Mouse (Mus musculus) midbrain, embryonic 16.5 days (tissue): ENCODE results near the gene Plod1. TPM values are rescaled to one million over a fixed set of nuclear protein-coding genes. Genes with fewer than 3 reads are reported as not detected.

ENCODE experiments used
- ATAC-seq: fragments of 200-750 bp; cut with Nextera tagmentation; 2 replicates; pipeline ENCODE4 v1.8.0; 2017; ENCODE audit warnings: moderate TSS enrichment
- H3K27ac ChIP-seq: fragments of 300-500 bp; sonication (generic); 2 replicates; pipeline ENCODE4 v1.5.1; 2014; ENCODE audit warnings: mild to moderate bottlenecking, low read length, mixed read lengths
- H3K27me3 ChIP-seq: fragments of 300-500 bp; sonication (generic); 2 replicates; pipeline ENCODE4 v1.6.1; 2014; ENCODE audit warnings: low read depth, low read length, mixed read lengths; ENCODE audit not compliant: control insufficient read depth, insufficient read depth
- H3K36me3 ChIP-seq: fragments of 300-500 bp; sonication (generic); 2 replicates; pipeline ENCODE4 v1.6.1; 2014; ENCODE audit warnings: mild to moderate bottlenecking, low read length, moderate library complexity, mixed read lengths; ENCODE audit not compliant: control insufficient read depth, insufficient read depth
- H3K4me1 ChIP-seq: fragments of 300-500 bp; sonication (generic); 2 replicates; pipeline ENCODE4 v1.6.1; 2014; ENCODE audit warnings: mild to moderate bottlenecking, low read length, mixed read lengths; ENCODE audit not compliant: control insufficient read depth, insufficient read depth
- H3K4me2 ChIP-seq: fragments of 300-500 bp; sonication (generic); 2 replicates; pipeline ENCODE4 v1.6.1; 2014; ENCODE audit warnings: mild to moderate bottlenecking, low read length, mixed read lengths
- H3K4me3 ChIP-seq: fragments of 300-500 bp; sonication (generic); 2 replicates; pipeline ENCODE4 v1.5.1; 2014; ENCODE audit warnings: low read depth, mild to moderate bottlenecking, low read length, moderate library complexity, mixed read lengths
- H3K9ac ChIP-seq: fragments of 300-500 bp; sonication (generic); 2 replicates; pipeline ENCODE4 v1.6.1; 2014; ENCODE audit warnings: low read depth, low read length, mixed read lengths
- H3K9me3 ChIP-seq: fragments of 300-500 bp; sonication (generic); replicated peaks from 2 replicates; pipeline ENCODE4 v1.6.1; 2014; ENCODE audit warnings: mild to moderate bottlenecking, low read length, mixed read lengths; ENCODE audit not compliant: control insufficient read depth, poor library complexity, severe bottlenecking
- WGBS: fragments of 180-500 bp; shearing (Covaris S2); extraction: QIAGEN DNeasy Blood & Tissue Kit; methylation state at CpG from one replicate; pipeline ENCODE4 v1.1.7; 2014; 5-methylcytosine and 5-hydroxymethylcytosine counted together
- polyA plus RNA-seq: library from polyadenylated mRNA; unstranded; fragments of >200 nt; fragmentation: Nextera tagmentation; extraction: Ambion mirVana; gene quantifications from 2 replicates; pipeline ENCODE4 v1.2.1, GENCODE M21; 2015

Plod1 gene
- polyA plus RNA-seq, 1 experiment from 2014 or later: 20.8 TPM

- no peak overlapping the region for H3K9ac ChIP-seq
- no peaks in the 10 kb centered on the region for H3K9me3 ChIP-seq
- WGBS: 66% methylated on average over 7 of the region's 7 CpGs
- no peaks in the 10 kb centered on the region for H3K27me3 ChIP-seq
- H3K4me3 ChIP-seq: no peak overlapping the region
- H3K27ac ChIP-seq: no peak overlapping the region
- H3K36me3 ChIP-seq: no peaks in the 10 kb centered on the region
- H3K4me2 ChIP-seq: no peak overlapping the region; the same call in 1 of the 2 replicates
- ATAC-seq: no peak
- no peaks in the 10 kb centered on the region for H3K4me1 ChIP-seq
Measured at GRCm38 (mm10) chr4:147928540-147928939, 8.0 kb downstream of the Plod1 start.

- no peaks in the 10 kb centered on the region for H3K36me3 ChIP-seq
- H3K4me2 ChIP-seq: no peak overlapping the region; the same call in 1 of the 2 replicates
- no peak overlapping the region for H3K27ac ChIP-seq
- ATAC-seq: no peak
- no peak overlapping the region for H3K9ac ChIP-seq
- H3K4me1 ChIP-seq: no peaks in the 10 kb centered on the region
- H3K9me3 ChIP-seq: no peaks in the 10 kb centered on the region
- H3K27me3 ChIP-seq: no peaks in the 10 kb centered on the region
- WGBS: 12% methylated on average over 9 of the region's 9 CpGs
- no peak overlapping the region for H3K4me3 ChIP-seq
Measured at GRCm38 (mm10) chr4:147928136-147928535, 8.4 kb downstream of the Plod1 start.

- H3K4me2 ChIP-seq: no peak overlapping the region
- H3K36me3 ChIP-seq: no peaks in the 10 kb centered on the region
- H3K9ac ChIP-seq: no peak overlapping the region
- no peaks in the 10 kb centered on the region for H3K27me3 ChIP-seq
- no peak for ATAC-seq
- H3K9me3 ChIP-seq: no peaks in the 10 kb centered on the region
- H3K27ac ChIP-seq: no peak overlapping the region
- no peak overlapping the region for H3K4me3 ChIP-seq
- WGBS: 49% methylated on average over 8 of the region's 8 CpGs
- H3K4me1 ChIP-seq: no peaks in the 10 kb centered on the region
Measured at GRCm38 (mm10) chr4:147927705-147928104, 8.9 kb downstream of the Plod1 start.

- H3K9ac ChIP-seq: no peak overlapping the region
- WGBS: 80% methylated on average over 11 of the region's 11 CpGs
- H3K9me3 ChIP-seq: no peaks in the 10 kb centered on the region
- no peak for ATAC-seq
- no peak overlapping the region for H3K27ac ChIP-seq
- H3K4me3 ChIP-seq: no peak overlapping the region
- no peak overlapping the region for H3K4me2 ChIP-seq
- no peaks in the 10 kb centered on the region for H3K36me3 ChIP-seq
- H3K4me1 ChIP-seq: no peaks in the 10 kb centered on the region
- no peaks in the 10 kb centered on the region for H3K27me3 ChIP-seq
Measured at GRCm38 (mm10) chr4:147922341-147922740, 14.2 kb downstream of the Plod1 start.

GRCm38 (mm10) chr4:147920973-147921372, 15.6 kb downstream of the Plod1 start:
- WGBS: 28% methylated on average over 10 of the region's 10 CpGs
- ATAC-seq: no peak

GRCm38 (mm10) chr4:147918459-147919121, 18.0 kb downstream of the Plod1 start:
- Histone ChIP-seq H3K4me3 (no peak overlapping the region), H3K4me1 (no peaks in the 10 kb centered on the region), H3K27me3 (no peaks in the 10 kb centered on the region), H3K9ac (no peak overlapping the region), H3K36me3 (no peaks in the 10 kb centered on the region), H3K4me2 (no peak overlapping the region), H3K27ac (no peak overlapping the region), H3K9me3 (no peaks in the 10 kb centered on the region)
- ATAC-seq: 0 out of 2 replicates have a peak, but pooled peaks have one; percentile 14
- 59% methylated on average over 7 of the region's 7 CpGs for WGBS

More at GRCm38 (mm10) chr4:147920973-147921372, 15.6 kb downstream of the Plod1 start:
- Histone ChIP-seq H3K9ac (no peak overlapping the region), H3K27me3 (no peaks in the 10 kb centered on the region), H3K36me3 (no peaks in the 10 kb centered on the region), H3K27ac (no peak overlapping the region), H3K9me3 (no peaks in the 10 kb centered on the region), H3K4me1 (no peaks in the 10 kb centered on the region), H3K4me3 (no peak overlapping the region), H3K4me2 (no peak overlapping the region)

- no peak for ATAC-seq
- Histone ChIP-seq H3K27me3 (no peaks in the 10 kb centered on the region), H3K9me3 (no peaks in the 10 kb centered on the region), H3K27ac (no peak overlapping the region), H3K4me1 (peaks cover 4% of the 10 kb centered on the region), H3K9ac (no peak overlapping the region), H3K4me3 (no peak overlapping the region), H3K4me2 (no peak overlapping the region), H3K36me3 (no peaks in the 10 kb centered on the region)
- 93% methylated on average over 5 of the region's 5 CpGs for WGBS
Measured at GRCm38 (mm10) chr4:147909486-147909885, 27.1 kb downstream of the Plod1 start.

GRCm38 (mm10) chr4:147906230-147906629, 30.3 kb downstream of the Plod1 start:
- Histone ChIP-seq H3K27me3 (no peaks in the 10 kb centered on the region), H3K9me3 (no peaks in the 10 kb centered on the region), H3K4me2 (no peak overlapping the region), H3K9ac (no peak overlapping the region), H3K36me3 (peaks cover 5% of the 10 kb centered on the region; the same call in 1 of the 2 replicates), H3K4me3 (no peak overlapping the region), H3K4me1 (peaks cover 15% of the 10 kb centered on the region), H3K27ac (no peak overlapping the region)
- no peak for ATAC-seq
- WGBS: 90% methylated on average over 5 of the region's 5 CpGs

- H3K27ac ChIP-seq: peak overlapping the region; percentile 84
- 0% methylated on average over 8 of the region's 8 CpGs for WGBS
- H3K36me3 ChIP-seq: peaks cover 7% of the 10 kb centered on the region; the same call in 1 of the 2 replicates
- peak overlapping the region; percentile 79 for H3K9ac ChIP-seq
- no peaks in the 10 kb centered on the region for H3K9me3 ChIP-seq
- H3K4me1 ChIP-seq: peaks cover 15% of the 10 kb centered on the region
- H3K4me2 ChIP-seq: peak overlapping the region; percentile 64
- no peaks in the 10 kb centered on the region for H3K27me3 ChIP-seq
- H3K4me3 ChIP-seq: peak overlapping the region; percentile 82
- peak; percentile 57 for ATAC-seq
Measured at GRCm38 (mm10) chr4:147905090-147905659, 31.4 kb downstream of the Plod1 start.
